In the genomic region with DNA sequence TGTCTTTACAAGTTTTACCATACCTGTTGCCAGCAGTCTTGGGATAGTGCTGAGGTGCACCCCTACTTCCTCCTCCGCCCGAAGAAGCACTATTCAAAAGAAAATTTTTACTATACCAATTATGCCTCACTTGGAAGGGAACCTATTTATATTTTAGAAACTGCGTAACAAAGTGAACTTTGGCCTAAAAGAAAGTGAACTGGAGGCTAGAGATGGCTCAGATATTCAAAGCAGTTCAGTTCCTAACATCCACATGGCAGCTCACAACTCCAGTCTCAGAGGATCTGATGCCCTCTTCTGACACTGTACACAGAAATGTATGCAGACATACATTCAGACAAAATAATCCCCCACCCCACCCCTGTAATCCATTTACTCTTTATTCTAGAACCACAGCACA, we compare ENCODE assay signal across 9 mouse cellular contexts. TPM values are rescaled to one million over a fixed set of nuclear protein-coding genes. Genes with fewer than 3 reads are reported as not detected.
DNase-seq lines count a peak whose midpoint lies in the region; ATAC-seq and TF ChIP-seq lines count a peak whose summit lies in the region.
"Had no signal": no experiment of that assay in that cellular context is flagged by ENCODE, and none has a peak within 500 bp of the region (broad histone marks: within the 10 kb centered on the region; RNA-seq: fewer than 3 reads in every experiment).

No protein-coding gene starts in this region.

- H3K27ac ChIP-seq in heart, embryonic 16.5 days (ENCODE audit: low read length), result no peak overlapping the region
- H3K27ac ChIP-seq in liver, embryonic 16.5 days (ENCODE audit: low read length), result peak overlapping the region; percentile 21; the same call in 1 of the 2 replicates

- no peak for TF ChIP-seq CTCF in E14TG2a.4 (conservative IDR thresholded peaks at IDR 0.05; ENCODE audit: low read length)

- H3K36me3 ChIP-seq in E14TG2a.4 (ENCODE audit: insufficient read depth, low read length), result peaks cover 60% of the 10 kb centered on the region
- peaks cover 45% of the 10 kb centered on the region for H3K36me3 ChIP-seq in heart, embryonic 16.5 days (ENCODE audit: control insufficient read depth, insufficient read depth)
- peaks cover 54% of the 10 kb centered on the region for H3K36me3 ChIP-seq in liver, embryonic 16.5 days (ENCODE audit: control insufficient read depth, insufficient read depth)

- H3K4me2 ChIP-seq in heart, embryonic 16.5 days (ENCODE audit: low read depth, low read length), result peak overlapping the region; percentile 90
- H3K4me2 ChIP-seq in liver, embryonic 16.5 days (ENCODE audit: low read depth, low read length), result peak overlapping the region; percentile 89

- no peak for ATAC-seq in heart, embryonic 16.5 days (replicated peaks; ENCODE audit: extremely low read depth, insufficient read depth, low FRiP score)
- ATAC-seq in liver, embryonic 16.5 days (ENCODE audit: low read depth), result no peak
- ATAC-seq in cerebellum, adult (ENCODE audit: insufficient number of reproducible peaks, low FRiP score, low TSS enrichment), result no peak

- DNase-seq in heart, adult 11 months, result peak; percentile 76
- no peak for DNase-seq in heart, postnatal 4 days
- no peak for DNase-seq in B cell, adult 2 months
- DNase-seq in layer of hippocampus, postnatal 10 days (ENCODE audit: low spot score in 2 of 2), result no peak
- DNase-seq: lung, postnatal 14 days had no signal

- H3K4me3 ChIP-seq in E14TG2a.4 (replicated peaks; ENCODE audit: low read length), result peak overlapping the region; percentile 97
- peak overlapping the region; percentile 79 for H3K4me3 ChIP-seq in heart, embryonic 16.5 days (ENCODE audit: low read length)
- peak overlapping the region; percentile 100 for H3K4me3 ChIP-seq in liver, embryonic 16.5 days (ENCODE audit: low read depth, low read length)

- H3K9ac ChIP-seq in heart, embryonic 16.5 days (ENCODE audit: low read length), result peak overlapping the region; percentile 98
- H3K9ac ChIP-seq in liver, embryonic 16.5 days (ENCODE audit: low read depth, low read length), result peak overlapping the region; percentile 100

- 80% methylated on average over 3 of the region's 3 CpGs for WGBS in heart, embryonic 16.5 days
- WGBS in liver, embryonic 16.5 days (ENCODE audit: insufficient replicate concordance), result 82% methylated on average over 3 of the region's 3 CpGs

- H3K27me3 ChIP-seq in E14TG2a.4 (ENCODE audit: insufficient read depth, low read length), result no peaks in the 10 kb centered on the region
- no peaks in the 10 kb centered on the region for H3K27me3 ChIP-seq in heart, embryonic 16.5 days (ENCODE audit: control insufficient read depth, insufficient read depth, low read length)
- H3K27me3 ChIP-seq in liver, embryonic 16.5 days (ENCODE audit: control insufficient read depth, insufficient read depth, low read depth, low read length), result no peaks in the 10 kb centered on the region

- no peaks in the 10 kb centered on the region for H3K9me3 ChIP-seq in E14TG2a.4 (ENCODE audit: low read length)
- H3K9me3 ChIP-seq in heart, embryonic 16.5 days (replicated peaks; ENCODE audit: control insufficient read depth, low read length), result no peaks in the 10 kb centered on the region
- no peaks in the 10 kb centered on the region for H3K9me3 ChIP-seq in liver, embryonic 16.5 days (replicated peaks; ENCODE audit: control insufficient read depth, low read length)

- H3K4me1 ChIP-seq in E14TG2a.4 (replicated peaks; ENCODE audit: low read depth, low read length), result peaks cover 47% of the 10 kb centered on the region
- peaks cover 33% of the 10 kb centered on the region for H3K4me1 ChIP-seq in heart, embryonic 16.5 days (ENCODE audit: control insufficient read depth, insufficient read depth, low read length)
- peaks cover 28% of the 10 kb centered on the region for H3K4me1 ChIP-seq in liver, embryonic 16.5 days (ENCODE audit: control insufficient read depth, low read depth, low read length)

RNA-seq across cellular contexts. Expression of gene Eif4g2, which starts 2.0 kb away (rescaled TPM):
- 1,000 to 10,000 TPM in 1 of 2 experiments, 100 to 1,000 TPM in 1; 990 to 1,046 TPM for total RNA-seq in heart, postnatal 4 days (2021)
- polyA plus RNA-seq in heart, embryonic 16.5 days (2015; fragmentation: Nextera tagmentation; extraction: Ambion mirVana), result 544 and 627 TPM in 2 replicates
- polyA plus RNA-seq in liver, embryonic 16.5 days (2015; fragmentation: Nextera tagmentation; extraction: Ambion mirVana), result 332 and 350 TPM in 2 replicates
- 1,000 to 10,000 TPM; 1,036 to 1,049 TPM for total RNA-seq in layer of hippocampus, postnatal 10 days (2021)

RNA-seq across cellular contexts. Expression of gene Ctr9, which starts 52.1 kb away (rescaled TPM):
- 10 to 100 TPM; 29.1 to 32.2 TPM for total RNA-seq in heart, postnatal 4 days (2021)
- polyA plus RNA-seq in heart, embryonic 16.5 days (2015; fragmentation: Nextera tagmentation; extraction: Ambion mirVana), result 38.6 and 40.3 TPM in 2 replicates
- polyA plus RNA-seq in liver, embryonic 16.5 days (2015; fragmentation: Nextera tagmentation; extraction: Ambion mirVana), result 22.9 and 24.7 TPM in 2 replicates
- 10 to 100 TPM; 57.3 to 60.5 TPM for total RNA-seq in layer of hippocampus, postnatal 10 days (2021)
